8 mouse cellular contexts compared by ENCODE assay signal in genomic region chr4:101357923-101358322, GRCm38 (mm10).
A peak's percentile ranks its signal among the peaks of the same experiment; 100 is the strongest.
DNase-seq lines count a peak whose midpoint lies in the region; ATAC-seq and TF ChIP-seq lines count a peak whose summit lies in the region.

No protein-coding gene starts in this region.

- no peaks in the 10 kb centered on the region for H3K36me3 ChIP-seq in forebrain, embryonic 14.5 days (ENCODE audit: control insufficient read depth, insufficient read depth, low read length)

- no peak for TF ChIP-seq POLR2A in lung, adult 2 months (IDR thresholded peaks at IDR 0.05; ENCODE audit: borderline replicate concordance, extremely low read depth, low read depth, low read length)
- no peak for TF ChIP-seq POLR2A in olfactory bulb, adult 2 months (IDR thresholded peaks at IDR 0.05; ENCODE audit: insufficient read depth, low read depth, low read length)

- no peak for TF ChIP-seq CTCF in lung, adult 2 months (IDR thresholded peaks at IDR 0.05; ENCODE audit: insufficient read depth, low read length)
- no peak for TF ChIP-seq CTCF in olfactory bulb, adult 2 months (IDR thresholded peaks at IDR 0.05; ENCODE audit: insufficient read depth, low read depth, low read length)

- H3K27me3 ChIP-seq in forebrain, embryonic 14.5 days (replicated peaks; ENCODE audit: control insufficient read depth, insufficient read depth, low read length), result no peaks in the 10 kb centered on the region

- H3K4me2 ChIP-seq in forebrain, embryonic 14.5 days (ENCODE audit: low read length), result peak overlapping the region; percentile 90

- H3K4me3 ChIP-seq in lung, adult 2 months (replicated peaks; ENCODE audit: extremely low read depth, low read depth, low read length), result peak overlapping the region; percentile 84
- H3K4me3 ChIP-seq in forebrain, embryonic 14.5 days (ENCODE audit: low read depth, low read length), result peak overlapping the region; percentile 84; the same call in 1 of the 2 replicates
- 0 out of 2 replicates have a peak overlapping the region, but pooled peaks have one; percentile 91 for H3K4me3 ChIP-seq in olfactory bulb, adult 2 months (ENCODE audit: insufficient read depth, low read depth, low read length)

- H3K4me1 ChIP-seq in lung, adult 2 months (ENCODE audit: control insufficient read depth, insufficient read depth, low read length), result peaks cover 5% of the 10 kb centered on the region; the same call in 1 of the 2 replicates
- peaks cover 15% of the 10 kb centered on the region for H3K4me1 ChIP-seq in forebrain, embryonic 14.5 days (ENCODE audit: control insufficient read depth, insufficient read depth, low read length)
- no peaks in the 10 kb centered on the region for H3K4me1 ChIP-seq in olfactory bulb, adult 2 months (ENCODE audit: control insufficient read depth, insufficient read depth, low read length)

- 35% methylated on average over 8 of the region's 8 CpGs for WGBS in lung, adult 2 months
- WGBS in forebrain, embryonic 14.5 days, result 84% methylated on average over 8 of the region's 8 CpGs
- WGBS in olfactory bulb, adult 2 months, result 59% methylated on average over 8 of the region's 8 CpGs

- H3K9me3 ChIP-seq in forebrain, embryonic 14.5 days (replicated peaks; ENCODE audit: control insufficient read depth, low read length), result no peaks in the 10 kb centered on the region

- DNase-seq in lung, adult 2 months, result no peak
- no peak for DNase-seq in lung, postnatal 4 days
- no peak for DNase-seq in forebrain, embryonic 14.5 days (ENCODE audit: low spot score)
- peak; percentile 34 to 70 for DNase-seq in kidney, postnatal 36 days
- no peak for DNase-seq in adrenal gland, adult (ENCODE audit: inconsistent age in 2 of 2, low spot score in 1 of 2)
- DNase-seq in layer of hippocampus, postnatal 14 days (ENCODE audit: low spot score in 2 of 2), result no peak

- peak overlapping the region; percentile 92; the same call in 1 of the 2 replicates for H3K9ac ChIP-seq in forebrain, embryonic 14.5 days (ENCODE audit: low read length)

- H3K27ac ChIP-seq in forebrain, embryonic 14.5 days (ENCODE audit: low read depth, low read length), result no peak overlapping the region
- peak overlapping the region; percentile 99; the same call in 1 of the 2 replicates for H3K27ac ChIP-seq in olfactory bulb, adult 2 months (ENCODE audit: insufficient read depth, low read depth, low read length)

- ATAC-seq in forebrain, embryonic 14.5 days, result no peak
- ATAC-seq in CD4-positive, CD25-positive, alpha-beta regulatory T cell, adult 4 months, result no peak

Comparison
In these comparisons a context has a peak if more than half of its experiments do, and no peak if none do; other contexts are left out.
1. DNase-seq: peak in kidney, postnatal 36 days (2 of 2); none in lung, adult 2 months (single experiment), lung, postnatal 4 days (0 of 2), forebrain, embryonic 14.5 days (single experiment), adrenal gland, adult (0 of 2) and layer of hippocampus, postnatal 14 days (0 of 2).
2. Peak in every context shown above with its lines, with median percentiles within 50 percentile points of each other: H3K4me3 ChIP-seq.